Mouse (Mus musculus): ENCODE results near the gene Aph1a. TPM values are rescaled to one million over a fixed set of nuclear protein-coding genes. Genes with fewer than 3 reads are reported as not detected.

Gene Aph1a
- total RNA-seq, 1 experiment = 70.9 TPM

DNA sequence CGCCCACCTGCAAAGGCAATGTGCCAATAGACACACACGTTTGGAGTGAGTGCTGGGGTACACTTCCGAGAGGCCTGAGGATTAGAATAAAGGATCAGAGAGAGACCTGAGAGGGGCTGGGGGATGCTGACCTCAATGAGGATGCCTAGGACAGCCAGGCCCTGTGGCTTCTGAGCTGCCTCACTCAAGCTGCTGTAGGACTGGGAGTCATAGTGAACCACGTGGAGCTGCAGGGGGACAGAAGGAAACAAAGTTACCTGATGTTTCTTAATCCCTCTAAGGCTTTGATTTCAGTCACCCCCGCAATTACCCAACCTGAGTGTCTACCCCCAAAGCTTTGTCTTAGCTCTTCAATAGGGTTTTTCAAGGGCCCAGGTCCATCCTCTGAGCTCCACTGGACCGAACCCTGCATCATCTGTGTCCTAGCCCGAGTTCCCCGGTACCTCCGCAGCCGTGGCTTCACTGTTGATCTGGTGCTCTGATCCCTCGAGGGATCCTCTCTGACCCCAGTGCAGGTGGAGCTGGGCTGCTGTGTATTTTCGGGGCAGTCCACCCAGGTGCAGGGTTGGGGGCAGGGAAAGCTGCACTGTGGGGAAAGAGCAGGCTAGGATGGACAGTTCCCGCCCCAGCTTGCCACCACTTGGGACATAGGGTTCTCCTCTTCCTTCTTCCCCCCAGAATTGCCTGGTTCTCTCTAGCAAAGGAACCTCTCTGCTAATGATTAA lies 6.2 kb downstream of the Aph1a start:
- DNase-seq (ENCODE audit: low read depth, low spot score) = no peak
- Histone ChIP-seq H3K4me3 (ENCODE audit: insufficient read depth in 1 of 2, low read depth in 1 of 2, low read length in 2 of 2, poor library complexity in 1 of 2, severe bottlenecking in 1 of 2) (no peak overlapping the region), H3K36me3 (ENCODE audit: control insufficient read depth, insufficient read depth, low read length, poor library complexity, severe bottlenecking) (peaks cover 6% of the 10 kb centered on the region), H3K9ac (ENCODE audit: insufficient read depth, low read depth, low read length, poor library complexity, severe bottlenecking) (no peak overlapping the region), H3K9me3 (ENCODE audit: control insufficient read depth, insufficient read depth, low read depth, low read length) (no peaks in the 10 kb centered on the region), H3K27ac (ENCODE audit: insufficient read depth, low read depth, low read length, poor library complexity, severe bottlenecking) (no peak overlapping the region), H3K4me1 (ENCODE audit: control insufficient read depth in 2 of 2, insufficient read depth in 2 of 2, low read length in 2 of 2, poor library complexity in 1 of 2) (peaks cover 2 to 19% of the 10 kb centered on the region in 2 experiments; a peak in 3 of 4 replicates)
- no peak for TF ChIP-seq ZC3H11A (IDR thresholded peaks at IDR 0.05; ENCODE audit: borderline replicate concordance, low read depth, low read length)
- no peak for TF ChIP-seq MAFK (IDR thresholded peaks at IDR 0.05; ENCODE audit: insufficient read depth, low read depth, low read length)
- TF ChIP-seq ZNF384 (IDR thresholded peaks at IDR 0.05; ENCODE audit: low read depth, low read length) = no peak
- no peak for TF ChIP-seq HCFC1 (IDR thresholded peaks at IDR 0.05; ENCODE audit: borderline replicate concordance, insufficient read depth, low read length)
- no peak for TF ChIP-seq CHD2 (IDR thresholded peaks at IDR 0.05; ENCODE audit: low read depth, low read length)
- in situ Hi-C loops (cut with MboI; ENCODE audit: low sequenced_read_pairs in 2 of 2, unreplicated experiment in 2 of 2) = no loop called here

DNA sequence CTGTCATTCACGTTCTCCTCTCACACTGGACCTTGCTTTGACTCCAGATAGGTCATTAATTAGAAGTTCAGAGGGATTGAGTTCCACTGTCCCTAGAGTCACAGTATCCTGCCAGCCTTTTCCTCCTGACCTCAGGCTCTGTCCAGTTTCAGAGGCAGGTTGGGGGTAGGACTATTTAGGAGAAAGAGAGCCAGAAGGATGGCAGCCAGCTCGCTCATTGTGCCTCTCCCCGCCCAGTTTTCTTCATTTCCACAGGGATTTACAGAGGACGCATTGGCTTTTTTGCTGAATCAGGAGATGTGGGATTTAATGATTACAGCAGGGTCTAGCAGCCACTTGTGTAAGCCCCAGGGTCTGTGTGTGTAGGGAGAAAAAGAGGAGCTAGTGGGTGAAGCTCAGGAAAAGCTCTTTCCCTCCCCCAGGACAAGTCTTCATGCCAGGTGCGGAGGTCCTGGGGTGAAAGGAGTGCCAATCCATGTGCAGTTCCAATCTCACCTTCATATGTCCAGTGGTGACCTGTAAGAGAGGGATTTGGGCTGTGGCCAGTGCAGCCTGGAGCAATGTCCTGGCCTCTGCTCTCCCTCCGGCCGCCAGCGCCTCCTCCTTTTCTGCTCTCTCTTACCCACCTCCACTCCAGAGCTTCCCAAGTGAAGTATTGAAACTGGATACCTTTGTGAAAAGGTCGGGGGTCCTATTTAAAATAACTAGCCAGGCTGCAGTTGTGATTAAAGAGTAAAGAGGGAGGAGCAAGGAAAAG lies 8.0 kb downstream of the Aph1a start:
- Histone ChIP-seq H3K4me1 (ENCODE audit: control insufficient read depth in 2 of 2, insufficient read depth in 2 of 2, low read length in 2 of 2, poor library complexity in 1 of 2) (peaks cover 4 to 17% of the 10 kb centered on the region in 2 experiments; a peak in 3 of 4 replicates), H3K27ac (ENCODE audit: insufficient read depth, low read depth, low read length, poor library complexity, severe bottlenecking) (no peak overlapping the region)

DNA sequence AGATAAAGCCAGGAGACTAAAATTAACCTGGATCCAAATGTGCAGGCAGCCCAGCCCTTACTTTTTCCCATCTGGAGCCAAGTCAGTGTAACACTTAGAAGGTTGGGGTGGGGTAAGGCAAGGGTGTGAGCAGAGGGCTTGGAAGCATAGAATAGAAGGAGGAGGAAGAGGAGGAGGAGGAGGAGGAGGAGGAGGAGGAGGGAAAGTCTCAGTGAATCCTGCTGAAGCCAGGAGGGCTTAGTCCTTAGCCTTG lies 8.5 kb downstream of the Aph1a start:
- peaks cover 4 to 17% of the 10 kb centered on the region in 2 experiments; a peak in 3 of 4 replicates for H3K4me1 ChIP-seq (ENCODE audit: control insufficient read depth in 2 of 2, insufficient read depth in 2 of 2, low read length in 2 of 2, poor library complexity in 1 of 2)
- no peak overlapping the region for H3K4me3 ChIP-seq (ENCODE audit: insufficient read depth in 1 of 2, low read depth in 1 of 2, low read length in 2 of 2, poor library complexity in 1 of 2, severe bottlenecking in 1 of 2)
- H3K36me3 ChIP-seq (ENCODE audit: control insufficient read depth, insufficient read depth, low read length, poor library complexity, severe bottlenecking) = peaks cover 3% of the 10 kb centered on the region; the same call in 1 of the 2 replicates
- TF ChIP-seq ZNF384 (IDR thresholded peaks at IDR 0.05; ENCODE audit: low read depth, low read length) = no peak
- H3K27ac ChIP-seq (ENCODE audit: insufficient read depth, low read depth, low read length, poor library complexity, severe bottlenecking) = no peak overlapping the region
- no peak overlapping the region for H3K9ac ChIP-seq (ENCODE audit: insufficient read depth, low read depth, low read length, poor library complexity, severe bottlenecking)
- in situ Hi-C loops (cut with MboI; ENCODE audit: low sequenced_read_pairs in 2 of 2, unreplicated experiment in 2 of 2) = no loop called here
- no peaks in the 10 kb centered on the region for H3K9me3 ChIP-seq (ENCODE audit: control insufficient read depth, insufficient read depth, low read depth, low read length)
- DNase-seq (ENCODE audit: low read depth, low spot score) = no peak

More for the DNA sequence above, 8.0 kb downstream of the Aph1a start:
- no peak for TF ChIP-seq CHD2 (IDR thresholded peaks at IDR 0.05; ENCODE audit: low read depth, low read length)
- TF ChIP-seq HCFC1 (IDR thresholded peaks at IDR 0.05; ENCODE audit: borderline replicate concordance, insufficient read depth, low read length) = no peak
- TF ChIP-seq ZNF384 (IDR thresholded peaks at IDR 0.05; ENCODE audit: low read depth, low read length) = no peak
- no peak for TF ChIP-seq MAFK (IDR thresholded peaks at IDR 0.05; ENCODE audit: insufficient read depth, low read depth, low read length)
- no peak for TF ChIP-seq ZC3H11A (IDR thresholded peaks at IDR 0.05; ENCODE audit: borderline replicate concordance, low read depth, low read length)
- DNase-seq (ENCODE audit: low read depth, low spot score) = no peak
- H3K9ac ChIP-seq (ENCODE audit: insufficient read depth, low read depth, low read length, poor library complexity, severe bottlenecking) = no peak overlapping the region
- in situ Hi-C loops (cut with MboI; ENCODE audit: low sequenced_read_pairs in 2 of 2, unreplicated experiment in 2 of 2) = no loop called here
- peaks cover 3% of the 10 kb centered on the region; the same call in 1 of the 2 replicates for H3K36me3 ChIP-seq (ENCODE audit: control insufficient read depth, insufficient read depth, low read length, poor library complexity, severe bottlenecking)
- H3K9me3 ChIP-seq (ENCODE audit: control insufficient read depth, insufficient read depth, low read depth, low read length) = no peaks in the 10 kb centered on the region
- no peak overlapping the region for H3K4me3 ChIP-seq (ENCODE audit: insufficient read depth in 1 of 2, low read depth in 1 of 2, low read length in 2 of 2, poor library complexity in 1 of 2, severe bottlenecking in 1 of 2)

GRCm38 (mm10) chr3:95902643-95903042 lies 8.9 kb downstream of the Aph1a start:
- H3K4me3 ChIP-seq (ENCODE audit: insufficient read depth in 1 of 2, low read depth in 1 of 2, low read length in 2 of 2, poor library complexity in 1 of 2, severe bottlenecking in 1 of 2) = no peak overlapping the region
- no peak for DNase-seq (ENCODE audit: low read depth, low spot score)

More at GRCm38 (mm10) chr3:95902643-95903042, 8.9 kb downstream of the Aph1a start:
- Histone ChIP-seq H3K4me1 (ENCODE audit: control insufficient read depth in 2 of 2, insufficient read depth in 2 of 2, low read length in 2 of 2, poor library complexity in 1 of 2) (peaks cover 4 to 17% of the 10 kb centered on the region in 2 experiments; a peak in 3 of 4 replicates), H3K27ac (ENCODE audit: insufficient read depth, low read depth, low read length, poor library complexity, severe bottlenecking) (no peak overlapping the region), H3K36me3 (ENCODE audit: control insufficient read depth, insufficient read depth, low read length, poor library complexity, severe bottlenecking) (peaks cover 3% of the 10 kb centered on the region; the same call in 1 of the 2 replicates), H3K9me3 (ENCODE audit: control insufficient read depth, insufficient read depth, low read depth, low read length) (no peaks in the 10 kb centered on the region), H3K9ac (ENCODE audit: insufficient read depth, low read depth, low read length, poor library complexity, severe bottlenecking) (no peak overlapping the region)
- in situ Hi-C loops (cut with MboI; ENCODE audit: low sequenced_read_pairs in 2 of 2, unreplicated experiment in 2 of 2) = no loop called here
- TF ChIP-seq ZNF384 (IDR thresholded peaks at IDR 0.05; ENCODE audit: low read depth, low read length) = no peak
- no peak for TF ChIP-seq ZC3H11A (IDR thresholded peaks at IDR 0.05; ENCODE audit: borderline replicate concordance, low read depth, low read length)
- TF ChIP-seq CHD2 (IDR thresholded peaks at IDR 0.05; ENCODE audit: low read depth, low read length) = no peak
- no peak for TF ChIP-seq HCFC1 (IDR thresholded peaks at IDR 0.05; ENCODE audit: borderline replicate concordance, insufficient read depth, low read length)
- no peak for TF ChIP-seq MAFK (IDR thresholded peaks at IDR 0.05; ENCODE audit: insufficient read depth, low read depth, low read length)

All from ES-E14 (cell line).